Mouse (Mus musculus) kidney, adult 2 months (tissue): Measurements from ENCODE around the gene Ormdl2. TPM values are rescaled to one million over a fixed set of nuclear protein-coding genes. Genes with fewer than 3 reads are reported as not detected.
"Not testable (repeated sequence)": the region's sequence is repeated elsewhere in the genome, so short reads cannot be mapped to it uniquely, and the experiment has no call there.

Experiments
- DNase-seq: peaks from one replicate; pipeline ENCODE4 v3.0.0; 2021
- H3K27ac ChIP-seq: fragments of 200-500 bp; 2 replicates; pipeline ENCODE4 v1.5.1; 2012; ENCODE audit warnings: low read depth, low read length, control low read depth, inconsistent platforms; ENCODE audit not compliant: insufficient read depth
- H3K27me3 ChIP-seq: fragments of 200-500 bp; replicated peaks from 2 replicates; pipeline ENCODE4 v1.6.1; 2012; ENCODE audit warnings: mild to moderate bottlenecking, moderate library complexity, low read length, inconsistent platforms; ENCODE audit not compliant: control insufficient read depth, insufficient read depth
- H3K36me3 ChIP-seq: fragments of 200-500 bp; 2 replicates; pipeline ENCODE4 v1.6.1; 2012; ENCODE audit warnings: mild to moderate bottlenecking, moderate library complexity, low read length, inconsistent platforms; ENCODE audit not compliant: control insufficient read depth, insufficient read depth
- H3K4me1 ChIP-seq: fragments of 200-500 bp; 2 replicates; pipeline ENCODE4 v1.6.1; 2011; ENCODE audit warnings: low read length; ENCODE audit not compliant: control insufficient read depth, insufficient read depth
- H3K4me3 ChIP-seq: fragments of 200-500 bp; 2 replicates; pipeline ENCODE4 v1.5.1; 2011; ENCODE audit warnings: mild to moderate bottlenecking, low read depth, low read length, control low read depth; ENCODE audit not compliant: insufficient read depth
- CTCF ChIP-seq: fragments of 200-500 bp; conservative IDR thresholded peaks from 2 replicates; pipeline ENCODE4 v1.5.1; 2011; ENCODE audit warnings: low read depth, mild to moderate bottlenecking, control low read depth, low read length, moderate library complexity, mixed read lengths; ENCODE audit not compliant: insufficient read depth, insufficient read length
- POLR2A ChIP-seq: fragments of 200-500 bp; IDR thresholded peaks from one replicate; pipeline ENCODE4 v1.6.1; 2011; ENCODE audit warnings: low read depth, low read length, control low read depth
- WGBS: fragments of 180-500 bp; shearing (Covaris S2); methylation state at CpG from one replicate; pipeline ENCODE4 v1.1.7; 2018; 5-methylcytosine and 5-hydroxymethylcytosine counted together
- polyA plus RNA-seq: library from polyadenylated mRNA; depleted of rRNA; stranded (reverse); fragments of >200 nt; gene quantifications from 2 replicates; pipeline ENCODE4 v1.2.3, GENCODE M21; 2012

Gene Ormdl2
- polyA plus RNA-seq, 1 experiment: 82.9 TPM

DNA sequence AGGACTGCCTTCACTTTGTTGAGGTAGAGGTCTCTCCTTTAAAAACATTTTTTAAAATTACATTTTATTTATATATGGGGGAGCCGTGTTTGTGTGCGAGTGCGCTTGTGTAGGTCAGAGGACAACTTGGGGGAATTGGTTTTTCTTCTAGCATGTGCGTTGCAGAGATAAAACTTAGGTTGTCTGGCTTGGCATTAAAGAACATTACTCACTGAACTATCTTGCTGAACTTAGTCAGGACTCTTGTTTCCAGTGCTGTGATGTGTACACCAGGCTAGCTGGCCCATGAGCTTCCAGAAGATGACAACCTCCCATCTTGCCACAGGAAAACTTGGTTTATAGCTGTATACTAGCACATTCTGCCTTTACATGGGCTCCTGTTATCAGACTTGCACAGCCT, 25.2 kb upstream of the Ormdl2 start:
- no peak overlapping the region for H3K27ac ChIP-seq
- no peak overlapping the region for H3K4me3 ChIP-seq
- peaks cover 2% of the 10 kb centered on the region; the same call in 1 of the 2 replicates for H3K4me1 ChIP-seq
- no peak for DNase-seq
- no peaks in the 10 kb centered on the region for H3K27me3 ChIP-seq
- H3K36me3 ChIP-seq: peaks cover 5% of the 10 kb centered on the region; the same call in 1 of the 2 replicates
- TF ChIP-seq CTCF (no peak), POLR2A (no peak)
- 95% methylated on average over 4 of the region's 4 CpGs for WGBS

- Histone ChIP-seq H3K4me1 (peaks cover 2% of the 10 kb centered on the region; the same call in 1 of the 2 replicates), H3K27me3 (no peaks in the 10 kb centered on the region), H3K4me3 (no peak overlapping the region), H3K27ac (no peak overlapping the region), H3K36me3 (peaks cover 5% of the 10 kb centered on the region; the same call in 1 of the 2 replicates)
- 0 out of 2 replicates have a peak, but pooled peaks have one; percentile 7 for TF ChIP-seq CTCF
- TF ChIP-seq POLR2A: no peak
- DNase-seq: peak; percentile 52
- WGBS: 34% methylated on average over 2 of the region's 2 CpGs
These were observed 24.1 kb upstream of the Ormdl2 start for GRCm38 (mm10) chr10:128845516-128845915.

DNA sequence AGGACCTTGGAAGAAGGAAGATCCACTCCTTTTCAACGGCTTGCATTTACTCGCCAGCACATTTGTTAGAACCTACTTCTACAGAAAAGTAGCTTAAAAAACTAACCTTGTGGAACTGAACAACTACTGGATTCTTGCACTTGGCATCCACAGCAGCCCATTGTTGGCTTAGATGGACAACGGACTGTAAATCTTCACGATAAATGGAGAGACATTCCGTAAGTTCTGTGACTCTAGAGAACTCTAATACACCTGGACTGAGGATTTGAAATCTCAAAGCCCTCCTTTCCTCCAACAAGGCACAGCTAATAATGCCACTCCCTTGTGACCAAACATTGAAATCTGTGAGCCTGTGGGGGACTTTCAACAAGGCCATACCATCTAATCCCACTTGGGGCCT, 21.8 kb upstream of the Ormdl2 start:
- Histone ChIP-seq H3K27ac (no peak overlapping the region), H3K27me3 (no peaks in the 10 kb centered on the region), H3K4me3 (no peak overlapping the region), H3K36me3 (peaks cover 6% of the 10 kb centered on the region), H3K4me1 (peaks cover 2% of the 10 kb centered on the region; the same call in 1 of the 2 replicates)
- DNase-seq: no peak
- WGBS: 90% methylated on average over 5 of the region's 5 CpGs
- TF ChIP-seq CTCF (no peak), POLR2A (no peak)

DNA sequence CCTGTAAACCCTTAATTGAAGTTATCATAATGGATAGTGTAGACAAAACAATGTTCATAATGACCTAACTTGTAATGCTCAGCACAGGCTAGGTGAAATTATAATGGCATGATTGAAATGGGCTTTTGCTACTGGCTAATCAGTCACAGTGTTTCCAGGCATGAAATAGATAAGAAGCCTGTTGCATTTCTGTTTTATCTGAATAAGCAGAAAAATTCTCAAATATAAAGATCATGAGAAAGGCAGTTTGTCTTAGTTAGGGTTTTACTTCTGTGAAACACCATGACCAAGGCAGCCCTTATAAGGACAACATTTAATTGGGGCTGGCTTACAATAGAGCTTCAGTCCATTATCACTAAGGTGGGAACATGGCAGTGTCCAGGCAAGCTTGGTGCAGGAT, 19.2 kb upstream of the Ormdl2 start:
- no peaks in the 10 kb centered on the region for H3K4me1 ChIP-seq
- no peak overlapping the region for H3K27ac ChIP-seq
- no peak overlapping the region for H3K4me3 ChIP-seq
- peaks cover 8% of the 10 kb centered on the region for H3K36me3 ChIP-seq
- no peak for TF ChIP-seq CTCF
- TF ChIP-seq POLR2A: no peak
- no peaks in the 10 kb centered on the region for H3K27me3 ChIP-seq
- no peak for DNase-seq

- no peak for DNase-seq
- Histone ChIP-seq H3K27me3 (no peaks in the 10 kb centered on the region), H3K4me1 (no peaks in the 10 kb centered on the region), H3K4me3 (no peak overlapping the region), H3K36me3 (peaks cover 8% of the 10 kb centered on the region), H3K27ac (no peak overlapping the region)
- no peak for TF ChIP-seq CTCF
- no peak for TF ChIP-seq POLR2A
These were observed 18.0 kb upstream of the Ormdl2 start for GRCm38 (mm10) chr10:128839434-128839833.

DNA sequence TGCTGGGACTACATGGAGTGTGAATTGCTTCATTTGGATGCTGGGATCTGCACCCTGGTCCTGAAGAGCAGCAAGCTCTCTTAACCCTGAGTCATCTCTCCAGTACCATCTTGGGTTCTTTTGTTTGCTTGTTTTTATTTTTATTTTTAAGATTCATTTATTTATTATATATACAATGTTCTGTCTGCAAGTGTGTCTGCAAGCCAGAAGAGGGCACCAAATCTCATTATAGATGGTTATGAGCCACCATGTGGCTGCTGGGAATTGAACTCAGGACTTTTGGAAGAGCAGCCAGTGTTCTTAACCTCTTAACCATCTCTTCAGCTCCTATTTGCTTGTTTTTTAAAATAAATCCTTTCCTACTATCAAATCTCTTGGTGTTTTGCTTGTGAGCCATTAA, 16.0 kb upstream of the Ormdl2 start:
- no peaks in the 10 kb centered on the region for H3K27me3 ChIP-seq
- peaks cover 3% of the 10 kb centered on the region for H3K36me3 ChIP-seq
- no peak for TF ChIP-seq POLR2A
- TF ChIP-seq CTCF: no peak
- no peak overlapping the region for H3K27ac ChIP-seq
- no peak overlapping the region for H3K4me3 ChIP-seq
- no peak for DNase-seq
- no peaks in the 10 kb centered on the region for H3K4me1 ChIP-seq

DNA sequence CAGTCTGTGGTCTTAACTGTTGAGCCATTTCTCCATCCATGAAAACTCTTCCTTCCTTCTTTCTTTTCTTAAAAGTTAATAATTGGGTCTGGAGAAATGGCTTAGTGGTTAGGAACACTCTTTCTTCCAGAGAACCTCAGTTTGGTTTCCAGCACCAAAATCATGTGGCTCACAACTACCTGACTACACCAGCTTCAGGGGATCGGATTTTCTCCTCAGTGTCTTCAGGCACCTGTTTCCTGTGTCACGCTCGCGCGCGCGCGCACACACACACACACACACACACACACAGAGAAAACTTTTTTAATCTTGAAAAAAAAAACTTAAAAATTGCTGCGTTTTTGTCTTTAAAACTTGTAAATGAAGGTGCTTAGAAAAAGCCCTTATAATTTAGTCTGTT, 2.4 kb upstream of the Ormdl2 start:
- no peak for TF ChIP-seq POLR2A
- TF ChIP-seq CTCF: no peak

GRCm38 (mm10) chr10:128823087-128823486, 1.6 kb upstream of the Ormdl2 start:
- not testable (repeated sequence) for H3K36me3 ChIP-seq, H3K27ac ChIP-seq, H3K4me3 ChIP-seq, H3K4me1 ChIP-seq, H3K27me3 ChIP-seq, DNase-seq
- 77% methylated on average over 4 of the region's 4 CpGs for WGBS

More for the DNA sequence above, 2.4 kb upstream of the Ormdl2 start:
- WGBS: 92% methylated on average over 9 of the region's 9 CpGs
- H3K27me3 ChIP-seq: no peaks in the 10 kb centered on the region
- DNase-seq: no peak
- H3K4me1 ChIP-seq: peaks cover 3% of the 10 kb centered on the region; the same call in 1 of the 2 replicates
- H3K4me3 ChIP-seq: no peak overlapping the region
- no peak overlapping the region for H3K27ac ChIP-seq
- no peaks in the 10 kb centered on the region; the same call in 1 of the 2 replicates for H3K36me3 ChIP-seq
